Mouse (Mus musculus): ENCODE data around the gene Hpse2.

- no peak for TF ChIP-seq CHD2 (IDR thresholded peaks at IDR 0.05; ENCODE audit: low read depth, low read length)
- TF ChIP-seq ZNF384 (IDR thresholded peaks at IDR 0.05; ENCODE audit: low read depth, low read length) = no peak
- no peak for TF ChIP-seq MAFK (IDR thresholded peaks at IDR 0.05; ENCODE audit: insufficient read depth, low read depth, low read length)
- TF ChIP-seq ZC3H11A (IDR thresholded peaks at IDR 0.05; ENCODE audit: borderline replicate concordance, low read depth, low read length) = no peak
- no peak for TF ChIP-seq HCFC1 (IDR thresholded peaks at IDR 0.05; ENCODE audit: borderline replicate concordance, insufficient read depth, low read length)
Observed at GRCm38 (mm10) chr19:42902410-42903021, 485.6 kb downstream of the Hpse2 start.
